Mouse (Mus musculus): ENCODE measurements around the gene Pi16.
A peak's percentile ranks its signal among the peaks of the same experiment; 100 is the strongest.

The Pi16 gene

DNA sequence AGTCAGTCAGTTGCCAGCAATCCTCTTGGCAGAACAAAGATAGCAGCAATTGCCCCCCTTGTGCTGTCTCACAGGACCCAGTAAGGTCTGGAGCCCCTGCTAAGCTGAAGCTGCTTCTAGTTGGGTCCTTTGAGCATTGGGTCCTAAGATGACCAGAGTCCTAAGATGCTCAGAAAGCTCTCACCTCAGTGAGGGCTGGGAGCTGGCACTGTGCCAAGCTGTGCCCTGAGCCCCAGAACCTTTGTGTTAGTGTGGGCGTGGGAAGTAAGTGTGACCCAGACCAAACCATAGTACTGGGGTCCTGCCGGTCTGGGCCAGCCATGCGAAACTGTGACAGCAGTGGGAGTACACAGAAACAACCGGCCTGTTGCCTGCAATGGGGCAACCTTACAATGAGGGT lies 18.2 kb upstream of the Pi16 start:
- Histone ChIP-seq H3K27me3 (ENCODE audit: insufficient read depth, low read length) (no peaks in the 10 kb centered on the region), H3K4me3 (replicated peaks; ENCODE audit: low read length) (no peak overlapping the region), H3K4me1 (replicated peaks; ENCODE audit: low read depth, low read length) (peaks cover 68% of the 10 kb centered on the region), H3K9me3 (ENCODE audit: low read length) (no peaks in the 10 kb centered on the region), H3K36me3 (ENCODE audit: insufficient read depth, low read length) (peaks cover 81% of the 10 kb centered on the region)
- TF ChIP-seq POU5F1 (IDR thresholded peaks at IDR 0.05; ENCODE audit: borderline replicate concordance, low read length) = no peak
- TF ChIP-seq NANOG (IDR thresholded peaks at IDR 0.05; ENCODE audit: borderline replicate concordance, low read length) = no peak
- TF ChIP-seq CTCF (conservative IDR thresholded peaks at IDR 0.05; ENCODE audit: low read length) = no peak

DNA sequence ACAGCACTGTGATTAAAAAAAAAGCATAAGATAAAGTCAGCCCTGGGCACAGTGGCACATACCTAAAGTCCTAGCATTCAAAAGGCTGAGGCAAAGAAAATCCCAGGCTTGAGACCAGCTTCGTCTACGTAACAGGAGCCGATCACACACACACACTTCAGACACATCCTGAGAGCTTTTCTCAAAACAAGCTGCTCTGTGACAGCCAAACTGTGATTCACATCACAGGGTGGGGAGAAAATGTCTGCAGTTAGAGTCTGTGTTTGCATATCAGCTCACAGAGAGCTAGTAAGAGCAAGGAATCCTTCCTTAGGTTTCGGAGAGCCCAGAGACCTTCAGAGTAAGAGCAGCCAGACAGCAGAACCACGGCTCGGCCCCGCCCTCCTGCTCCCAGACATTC lies 16.6 kb upstream of the Pi16 start:
- no peak for TF ChIP-seq CTCF (conservative IDR thresholded peaks at IDR 0.05; ENCODE audit: low read length)
- TF ChIP-seq NANOG (IDR thresholded peaks at IDR 0.05; ENCODE audit: borderline replicate concordance, low read length) = no peak
- no peak for TF ChIP-seq POU5F1 (IDR thresholded peaks at IDR 0.05; ENCODE audit: borderline replicate concordance, low read length)
- Histone ChIP-seq H3K36me3 (ENCODE audit: insufficient read depth, low read length) (peaks cover 65% of the 10 kb centered on the region), H3K9me3 (ENCODE audit: low read length) (no peaks in the 10 kb centered on the region), H3K27me3 (ENCODE audit: insufficient read depth, low read length) (no peaks in the 10 kb centered on the region), H3K4me3 (replicated peaks; ENCODE audit: low read length) (no peak overlapping the region), H3K4me1 (replicated peaks; ENCODE audit: low read depth, low read length) (peaks cover 79% of the 10 kb centered on the region)

DNA sequence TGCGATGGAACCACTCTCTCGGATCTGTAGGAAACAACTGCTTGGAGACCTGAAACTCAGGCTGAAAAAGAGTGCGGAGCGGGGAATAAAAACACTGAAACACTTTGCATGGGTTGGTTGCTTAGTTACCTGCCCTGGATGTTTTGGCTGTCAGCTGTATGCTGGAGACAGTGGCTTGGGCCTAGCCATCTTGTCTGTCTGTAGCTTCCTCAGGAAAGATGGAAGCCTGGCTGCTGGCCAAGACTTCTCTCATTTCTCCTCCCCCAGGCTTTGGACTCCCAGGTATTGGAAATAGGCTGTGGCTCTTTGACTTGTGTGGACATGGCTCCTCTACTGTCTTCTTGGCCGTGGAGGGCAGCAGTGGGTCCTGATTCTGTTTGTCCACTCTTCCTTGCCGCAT lies 16.1 kb upstream of the Pi16 start:
- Histone ChIP-seq H3K36me3 (ENCODE audit: insufficient read depth, low read length) (peaks cover 60% of the 10 kb centered on the region), H3K4me1 (replicated peaks; ENCODE audit: low read depth, low read length) (peaks cover 77% of the 10 kb centered on the region), H3K9me3 (ENCODE audit: low read length) (no peaks in the 10 kb centered on the region), H3K4me3 (replicated peaks; ENCODE audit: low read length) (no peak overlapping the region), H3K27me3 (ENCODE audit: insufficient read depth, low read length) (no peaks in the 10 kb centered on the region)
- no peak for TF ChIP-seq POU5F1 (IDR thresholded peaks at IDR 0.05; ENCODE audit: borderline replicate concordance, low read length)
- TF ChIP-seq CTCF (conservative IDR thresholded peaks at IDR 0.05; ENCODE audit: low read length) = no peak
- no peak for TF ChIP-seq NANOG (IDR thresholded peaks at IDR 0.05; ENCODE audit: borderline replicate concordance, low read length)

DNA sequence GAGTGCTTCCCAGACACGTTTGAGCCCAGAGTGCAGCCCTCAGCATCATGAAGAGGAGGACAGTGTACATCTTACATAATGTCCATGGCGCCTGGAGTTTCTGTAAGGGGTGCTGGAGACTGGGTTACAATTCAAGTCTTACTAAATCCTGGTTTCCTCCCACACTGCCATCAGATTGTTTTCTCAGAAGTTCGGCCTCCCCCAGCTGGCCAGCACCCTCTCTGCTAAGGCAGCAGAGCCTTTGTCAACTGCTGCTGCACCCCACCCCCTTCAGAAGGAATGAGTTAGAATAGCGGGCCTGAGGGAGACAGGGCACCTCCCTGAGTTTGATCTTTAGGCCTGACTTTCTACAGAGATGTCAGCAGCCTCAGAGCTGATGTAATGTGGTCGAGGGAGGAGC lies 15.3 kb upstream of the Pi16 start:
- no peaks in the 10 kb centered on the region for H3K27me3 ChIP-seq (ENCODE audit: insufficient read depth, low read length)
- H3K4me1 ChIP-seq (replicated peaks; ENCODE audit: low read depth, low read length) = peaks cover 70% of the 10 kb centered on the region
- H3K9me3 ChIP-seq (ENCODE audit: low read length) = no peaks in the 10 kb centered on the region
- no peak overlapping the region for H3K4me3 ChIP-seq (replicated peaks; ENCODE audit: low read length)
- TF ChIP-seq NANOG (IDR thresholded peaks at IDR 0.05; ENCODE audit: borderline replicate concordance, low read length) (no peak), CTCF (conservative IDR thresholded peaks at IDR 0.05; ENCODE audit: low read length) (no peak), POU5F1 (IDR thresholded peaks at IDR 0.05; ENCODE audit: borderline replicate concordance, low read length) (no peak)
- H3K36me3 ChIP-seq (ENCODE audit: insufficient read depth, low read length) = peaks cover 54% of the 10 kb centered on the region

DNA sequence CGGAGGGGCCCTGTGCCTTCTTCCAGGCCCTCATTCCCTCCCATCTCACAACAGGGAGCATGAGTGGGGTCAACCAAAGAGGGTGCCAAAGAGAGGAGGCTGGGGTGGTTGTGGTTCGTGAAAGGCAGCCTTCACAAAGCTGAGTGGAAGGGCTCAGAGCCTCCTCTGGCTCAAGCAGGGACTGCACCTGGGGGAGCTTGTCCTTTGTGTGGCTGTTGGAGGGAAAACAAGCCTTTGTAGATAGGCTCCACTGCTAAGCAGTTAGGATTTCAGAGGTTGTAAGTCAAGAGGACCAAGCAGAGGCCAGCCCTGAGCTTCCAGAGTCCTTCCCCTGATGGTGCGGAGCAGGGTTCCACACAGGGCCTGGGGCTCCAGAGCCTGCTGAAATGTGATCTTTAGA lies 14.4 kb upstream of the Pi16 start:
- Histone ChIP-seq H3K27me3 (ENCODE audit: insufficient read depth, low read length) (no peaks in the 10 kb centered on the region), H3K4me3 (replicated peaks; ENCODE audit: low read length) (0 out of 2 replicates have a peak overlapping the region, but pooled peaks have one; percentile 1), H3K9me3 (ENCODE audit: low read length) (no peaks in the 10 kb centered on the region), H3K4me1 (replicated peaks; ENCODE audit: low read depth, low read length) (peaks cover 68% of the 10 kb centered on the region), H3K36me3 (ENCODE audit: insufficient read depth, low read length) (peaks cover 47% of the 10 kb centered on the region)
- TF ChIP-seq NANOG (IDR thresholded peaks at IDR 0.05; ENCODE audit: borderline replicate concordance, low read length) (no peak), CTCF (conservative IDR thresholded peaks at IDR 0.05; ENCODE audit: low read length) (peak; percentile 42; the same call in 1 of the 2 replicates)

DNA sequence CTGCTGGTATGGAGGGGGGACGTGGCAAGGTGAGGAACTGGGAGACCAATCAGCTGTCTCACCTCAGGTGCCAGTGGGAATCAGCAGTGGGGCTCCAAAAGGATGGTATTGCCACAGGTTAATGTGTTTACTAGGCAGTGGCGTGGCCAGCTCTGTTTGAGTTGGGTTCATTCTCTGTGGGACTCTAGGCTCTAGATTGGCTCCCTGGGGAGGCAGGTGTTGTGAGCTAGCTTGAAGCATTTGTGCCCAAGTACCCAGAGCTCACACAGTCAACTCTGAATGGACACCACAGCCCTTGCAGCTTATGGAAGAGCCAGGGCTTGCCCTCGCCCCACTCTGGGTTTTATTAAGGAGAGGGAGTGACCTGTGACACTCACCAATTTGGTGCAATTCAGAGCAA lies 13.6 kb upstream of the Pi16 start:
- H3K36me3 ChIP-seq (ENCODE audit: insufficient read depth, low read length) = peaks cover 40% of the 10 kb centered on the region
- no peaks in the 10 kb centered on the region for H3K9me3 ChIP-seq (ENCODE audit: low read length)
- no peak for TF ChIP-seq CTCF (conservative IDR thresholded peaks at IDR 0.05; ENCODE audit: low read length)

DNA sequence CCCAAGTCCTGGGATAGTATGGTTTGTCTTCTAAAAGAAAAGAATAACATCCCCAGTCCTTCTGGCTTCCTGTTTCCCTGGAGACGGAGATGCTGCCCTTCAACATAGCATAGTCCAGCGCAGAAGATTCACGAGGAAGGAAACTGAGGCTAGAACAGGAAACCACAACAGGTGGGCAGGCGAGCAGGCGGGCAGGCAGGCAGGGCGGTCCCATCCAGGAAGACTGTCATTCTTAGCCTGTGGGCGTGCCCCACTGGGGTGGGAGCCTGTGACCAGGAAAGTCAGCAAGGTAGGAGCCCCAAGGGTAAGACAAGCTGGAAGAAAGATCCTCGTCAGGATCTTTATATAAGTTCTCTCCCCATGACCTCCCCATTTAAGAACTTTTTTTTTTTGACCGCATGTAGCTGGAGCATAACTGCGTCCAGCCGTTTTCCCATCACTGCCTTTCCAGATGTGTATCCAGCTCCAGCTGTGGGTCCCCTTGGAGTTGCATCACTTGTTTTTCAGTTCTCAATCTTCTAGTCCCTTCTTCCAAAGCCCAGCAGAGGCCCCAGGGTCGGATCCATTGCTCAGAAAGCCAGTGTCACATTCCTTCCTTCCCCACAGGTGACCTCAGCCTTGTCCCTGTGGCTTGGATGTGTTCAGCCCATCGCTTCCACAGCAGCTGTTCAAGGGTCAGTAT lies 13.0 kb upstream of the Pi16 start:
- Histone ChIP-seq H3K9me3 (ENCODE audit: low read length) (no peaks in the 10 kb centered on the region), H3K36me3 (ENCODE audit: insufficient read depth, low read length) (peaks cover 34% of the 10 kb centered on the region), H3K4me1 (replicated peaks; ENCODE audit: low read depth, low read length) (peaks cover 68% of the 10 kb centered on the region), H3K4me3 (replicated peaks; ENCODE audit: low read length) (0 out of 2 replicates have a peak overlapping the region, but pooled peaks have one; percentile 13), H3K27me3 (ENCODE audit: insufficient read depth, low read length) (no peaks in the 10 kb centered on the region)
- no peak for TF ChIP-seq CTCF (conservative IDR thresholded peaks at IDR 0.05; ENCODE audit: low read length)
- TF ChIP-seq POU5F1 (IDR thresholded peaks at IDR 0.05; ENCODE audit: borderline replicate concordance, low read length) = no peak
- TF ChIP-seq NANOG (IDR thresholded peaks at IDR 0.05; ENCODE audit: borderline replicate concordance, low read length) = no peak

More for the DNA sequence above, 13.6 kb upstream of the Pi16 start:
- H3K4me1 ChIP-seq (replicated peaks; ENCODE audit: low read depth, low read length) = peaks cover 64% of the 10 kb centered on the region
- H3K4me3 ChIP-seq (replicated peaks; ENCODE audit: low read length) = 0 out of 2 replicates have a peak overlapping the region, but pooled peaks have one; percentile 1
- no peaks in the 10 kb centered on the region for H3K27me3 ChIP-seq (ENCODE audit: insufficient read depth, low read length)

DNA sequence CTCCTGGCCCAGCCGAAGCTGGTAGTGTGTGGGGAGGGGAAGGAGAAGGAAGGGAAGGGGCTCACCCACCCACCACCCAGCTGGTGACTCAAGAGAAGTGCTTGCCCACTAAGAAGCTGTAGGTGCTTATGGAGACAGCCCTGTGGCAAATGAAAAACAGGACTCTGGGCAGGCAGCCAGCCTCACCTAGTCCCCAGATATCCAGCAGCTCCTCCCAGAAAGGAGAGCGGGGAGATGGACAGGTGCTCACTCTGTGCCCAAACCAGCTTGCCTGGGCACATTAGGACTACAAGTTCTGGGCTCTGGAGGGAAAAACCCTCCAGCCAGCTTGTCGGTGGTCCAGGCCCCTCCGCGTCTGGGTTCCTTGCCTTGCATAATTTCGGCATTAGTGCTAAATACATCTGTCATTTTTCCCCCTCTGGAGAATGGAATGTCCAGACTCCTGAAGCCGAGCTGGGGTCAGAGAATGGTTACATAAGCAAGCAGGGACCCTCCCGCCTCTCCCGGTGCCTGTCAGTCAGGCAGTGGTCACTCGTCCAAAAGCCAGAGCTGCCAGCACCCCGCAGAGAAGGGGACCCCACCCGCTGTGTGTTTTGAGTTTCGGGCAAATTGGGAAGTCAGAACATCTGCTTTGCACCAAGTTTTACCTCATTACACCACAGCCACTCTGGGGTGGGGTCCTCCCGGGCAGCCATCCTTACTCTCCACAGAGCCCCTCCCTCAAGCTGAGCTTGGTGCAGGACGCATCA lies 12.2 kb upstream of the Pi16 start:
- TF ChIP-seq POU5F1 (IDR thresholded peaks at IDR 0.05; ENCODE audit: borderline replicate concordance, low read length) (no peak), CTCF (conservative IDR thresholded peaks at IDR 0.05; ENCODE audit: low read length) (no peak), NANOG (IDR thresholded peaks at IDR 0.05; ENCODE audit: borderline replicate concordance, low read length) (no peak)
- 0 out of 2 replicates have a peak overlapping the region, but pooled peaks have one; percentile 13 for H3K4me3 ChIP-seq (replicated peaks; ENCODE audit: low read length)
- H3K4me1 ChIP-seq (replicated peaks; ENCODE audit: low read depth, low read length) = peaks cover 68% of the 10 kb centered on the region
- no peaks in the 10 kb centered on the region for H3K27me3 ChIP-seq (ENCODE audit: insufficient read depth, low read length)
- H3K9me3 ChIP-seq (ENCODE audit: low read length) = no peaks in the 10 kb centered on the region
- H3K36me3 ChIP-seq (ENCODE audit: insufficient read depth, low read length) = peaks cover 26% of the 10 kb centered on the region
